Mouse (Mus musculus) embryo, embryonic 11 days (tissue): ENCODE measurements at regions not wholly inside any gene's neighbourhood (a gene's known extent, or its start where the extent isn't known, plus 50 kb on each side); places are given as distances from the start of the nearest gene placed in this dataset.
"Not testable (repeated sequence)": the region's sequence is repeated elsewhere in the genome, so short reads cannot be mapped to it uniquely, and the experiment has no call there.

Source experiments
- DNase-seq: peaks from one replicate; pipeline ENCODE4 v3.0.0-alpha.2; 2015

DNA sequence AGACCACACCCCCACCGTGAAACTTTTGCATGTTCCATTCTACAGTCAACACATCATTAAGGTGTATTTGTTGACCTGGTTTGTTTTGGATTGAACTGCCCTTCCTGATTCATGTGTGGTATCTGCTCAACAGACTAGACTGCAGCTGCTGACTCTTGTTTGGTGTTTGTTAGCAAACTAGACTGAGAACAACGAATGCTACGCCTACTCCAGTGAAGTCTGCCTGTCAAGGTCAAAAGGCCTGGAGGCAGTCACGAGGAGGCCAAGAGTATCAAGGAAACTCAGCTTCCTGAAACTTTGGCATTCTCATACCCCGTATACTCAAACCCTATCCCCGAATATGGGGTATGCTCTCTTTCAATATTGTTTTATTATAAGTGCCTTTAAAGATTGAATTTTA is 194.2 kb upstream of the Spin1 start:
- not testable (repeated sequence) for DNase-seq

GRCm38 (mm10) chr13:50906910-50907309 is 193.8 kb upstream of the Spin1 start:
- no peak for DNase-seq

DNA sequence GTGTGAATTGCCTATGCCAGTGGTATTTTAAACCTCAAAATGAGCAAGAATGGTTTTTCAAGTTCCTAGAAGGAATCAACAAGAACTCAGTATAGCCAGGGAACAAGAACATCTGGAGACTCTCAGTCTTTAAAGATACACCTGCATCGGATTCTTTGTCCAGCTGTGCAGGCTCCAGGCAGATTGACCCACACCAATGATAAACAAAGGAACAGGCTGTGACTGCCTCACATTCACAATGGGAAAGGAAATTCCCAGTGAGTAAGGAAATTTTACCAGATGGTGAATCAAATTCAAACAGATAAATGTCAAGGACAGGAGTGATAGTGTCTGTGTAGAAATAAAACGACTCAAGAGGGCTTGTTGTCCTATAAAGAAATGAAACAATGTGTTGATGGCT is 187.9 kb upstream of the Spin1 start:
- DNase-seq: not testable (repeated sequence)

GRCm38 (mm10) chr13:50934017-50934416 is 166.7 kb upstream of the Spin1 start:
- not testable (repeated sequence) for DNase-seq

- DNase-seq: no peak
Measured at GRCm38 (mm10) chr13:50942561-50942960, 158.1 kb upstream of the Spin1 start.

- DNase-seq: peak; percentile 74
Measured at GRCm38 (mm10) chr13:50949545-50950226, 151.0 kb upstream of the Spin1 start.

DNA sequence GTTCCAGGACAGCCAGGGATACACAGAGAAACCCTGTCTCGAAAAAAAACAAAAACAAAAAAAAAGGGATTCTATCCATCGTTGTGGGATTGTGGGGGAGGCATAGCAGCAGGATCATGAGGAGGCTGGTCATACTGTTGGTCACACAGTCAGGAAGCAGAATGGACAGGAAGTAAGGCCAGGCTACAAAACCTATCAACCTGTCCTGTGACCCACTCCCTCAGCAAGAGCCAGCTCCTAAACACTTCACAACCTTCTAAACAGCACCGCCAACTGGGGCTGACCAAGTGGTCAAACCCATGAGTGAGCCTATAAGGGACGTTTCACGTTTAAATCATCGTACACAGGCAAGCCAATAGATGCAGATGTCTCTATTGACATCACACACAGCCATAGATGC is 146.0 kb upstream of the Spin1 start:
- DNase-seq: no peak

DNA sequence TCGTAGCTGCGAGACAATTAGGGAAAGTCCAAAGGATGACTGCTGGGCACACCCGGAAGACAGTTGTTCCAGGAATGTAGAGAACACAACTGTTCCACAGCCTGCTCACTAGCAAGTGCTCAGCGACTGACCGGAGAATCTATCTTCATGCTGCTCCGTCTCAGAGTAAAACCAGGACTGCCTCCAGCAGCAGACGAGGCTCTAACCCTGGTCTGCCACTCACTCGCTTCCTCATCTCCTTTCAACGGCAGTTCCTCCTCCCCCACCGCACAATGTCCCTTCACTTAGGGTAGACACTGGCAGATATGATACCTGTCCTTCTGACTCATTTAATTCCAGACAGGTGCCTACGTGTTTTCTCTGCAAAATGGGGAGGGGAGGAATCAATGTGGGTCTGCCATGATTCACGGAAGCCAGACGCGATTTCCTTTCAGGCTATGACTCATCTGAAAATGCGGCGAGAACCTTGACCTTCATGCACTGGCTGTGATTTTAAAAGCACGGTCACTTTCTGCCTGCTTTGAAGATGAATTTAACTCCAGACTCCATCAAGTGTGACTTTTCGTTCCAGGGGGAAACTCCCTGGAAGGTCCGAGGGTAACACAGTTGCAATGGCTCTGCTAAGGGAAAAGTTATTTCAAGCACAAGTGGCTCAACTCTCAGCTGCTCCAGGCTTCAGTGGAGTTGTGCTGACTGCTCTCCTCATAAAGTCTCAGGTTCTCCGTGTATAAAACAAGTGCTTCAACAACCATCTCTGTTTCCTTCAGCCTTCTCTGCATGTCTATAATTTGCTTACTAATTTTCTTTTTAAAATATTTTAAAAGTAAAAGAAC is 142.4 kb upstream of the Spin1 start:
- no peak for DNase-seq

DNA sequence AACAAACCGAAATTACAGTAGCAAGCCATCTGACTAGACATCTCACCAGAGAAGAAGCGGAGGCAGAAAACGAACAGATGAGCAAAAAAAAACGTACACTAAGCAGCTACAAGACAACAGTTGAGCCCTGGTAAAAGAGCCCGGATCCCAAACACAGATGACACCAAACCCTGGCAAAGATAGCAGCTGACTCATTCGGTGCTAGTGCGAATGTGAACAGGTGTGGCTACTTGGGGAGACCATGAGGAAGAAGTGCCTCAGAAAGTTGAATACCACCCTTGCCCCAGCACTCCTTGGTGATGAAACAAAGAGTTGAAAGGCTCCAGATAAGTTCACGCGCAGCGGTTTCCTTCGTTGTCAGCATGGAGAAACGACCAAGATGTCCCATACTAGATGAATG is 139.8 kb upstream of the Spin1 start:
- DNase-seq: no peak

DNA sequence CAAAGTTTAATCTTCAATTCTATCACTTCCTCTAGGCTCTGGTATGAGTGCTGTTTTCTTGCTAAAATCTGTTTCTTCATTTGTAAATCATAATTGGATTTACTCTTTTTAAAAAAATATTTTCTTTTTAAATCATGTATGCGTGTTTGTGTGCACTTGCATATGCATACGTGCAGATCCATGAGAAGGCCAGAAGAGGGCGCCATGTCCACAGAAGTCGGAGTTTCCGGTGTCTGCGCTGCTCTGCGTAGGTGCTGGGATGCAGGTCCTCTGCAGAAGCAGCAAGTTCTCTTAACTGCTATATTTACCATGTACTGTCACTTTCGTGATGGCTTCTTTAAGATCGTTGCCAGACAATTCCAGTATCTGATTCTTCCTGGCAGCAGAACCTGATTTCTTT is 136.6 kb upstream of the Spin1 start:
- peak; percentile 43 for DNase-seq

- not testable (repeated sequence) for DNase-seq
Measured at GRCm38 (mm10) chr13:50965041-50965440, 135.6 kb upstream of the Spin1 start.

- DNase-seq: no peak
Measured at GRCm38 (mm10) chr13:50965678-50966077, 135.0 kb upstream of the Spin1 start.

- DNase-seq: no peak
Measured at GRCm38 (mm10) chr13:50966826-50967225, 133.9 kb upstream of the Spin1 start.

GRCm38 (mm10) chr13:50973379-50973778 is 127.3 kb upstream of the Spin1 start:
- no peak for DNase-seq

- DNase-seq: peak; percentile 34
Measured at GRCm38 (mm10) chr13:50975306-50975920, 125.3 kb upstream of the Spin1 start.

DNA sequence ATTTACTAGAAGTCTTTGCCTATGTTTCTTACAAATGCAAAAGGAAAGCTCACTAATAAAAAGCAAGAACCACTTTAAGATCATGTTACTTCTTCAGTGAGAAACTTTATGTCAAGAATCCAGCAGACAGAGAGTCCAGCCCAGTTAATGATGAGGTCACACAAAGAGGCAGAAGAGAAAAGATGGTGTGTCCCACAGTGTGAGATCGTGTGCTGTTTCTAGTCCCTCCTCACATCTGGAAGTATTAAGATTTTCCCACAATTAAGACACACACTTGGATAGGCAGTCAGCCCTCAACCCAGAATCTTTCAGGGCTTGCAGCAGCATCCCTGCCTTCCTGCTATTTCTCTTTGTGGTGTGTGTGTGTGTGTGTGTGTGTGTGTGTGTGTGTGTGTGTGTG is 118.7 kb upstream of the Spin1 start:
- DNase-seq: no peak

DNA sequence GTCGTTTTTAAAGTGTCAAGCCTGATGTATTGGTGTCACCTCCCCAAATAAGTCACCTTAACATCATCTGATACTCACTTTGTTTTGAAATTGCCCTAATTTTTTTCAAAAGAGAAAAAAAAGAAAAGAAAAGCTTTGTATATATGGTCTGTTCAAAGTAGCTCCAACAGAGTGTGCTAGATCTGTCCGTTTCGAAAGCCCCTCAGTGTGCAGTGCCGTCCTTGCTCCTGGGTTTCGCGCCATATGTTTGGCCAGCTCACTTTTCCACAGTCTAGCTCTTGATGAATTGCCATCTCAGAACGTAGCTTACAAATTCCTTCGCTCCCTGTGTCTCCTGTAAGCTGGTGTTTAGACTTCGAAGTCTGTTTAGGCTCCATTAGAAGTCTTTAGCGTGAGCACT is 117.7 kb upstream of the Spin1 start:
- no peak for DNase-seq

DNA sequence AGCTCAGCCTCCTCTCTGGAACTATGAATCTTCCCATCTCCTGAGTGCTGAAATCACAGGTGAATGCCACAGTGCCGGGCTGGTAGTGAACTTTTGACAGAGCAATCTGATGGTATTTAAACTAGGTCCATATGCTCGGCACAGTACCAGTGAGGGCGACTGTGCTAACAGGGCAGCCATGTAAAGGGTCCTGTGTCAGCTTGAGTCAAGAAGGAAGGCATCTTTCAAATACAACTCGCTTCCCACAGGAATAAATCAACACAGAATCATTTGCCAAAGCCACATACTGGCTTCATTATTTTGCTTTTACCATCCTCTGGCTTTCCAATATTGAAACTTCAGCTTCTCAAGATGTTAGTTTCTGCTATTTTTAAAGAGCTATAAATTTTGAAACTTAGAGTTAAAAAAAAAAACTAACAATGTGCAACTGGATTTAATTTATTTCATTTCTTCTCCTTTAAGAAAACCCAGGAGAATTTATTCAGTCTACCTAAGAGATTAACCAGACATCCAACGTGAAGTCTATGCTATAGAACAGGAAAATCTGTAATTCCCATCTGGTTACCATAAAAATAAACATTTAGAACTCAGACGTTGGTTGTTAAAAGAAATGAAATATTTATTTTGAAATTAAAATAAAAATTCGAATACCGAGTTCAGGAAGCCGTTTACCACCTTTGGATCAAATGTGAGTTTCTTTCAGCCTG is 108.8 kb upstream of the Spin1 start:
- DNase-seq: peak; percentile 49

DNA sequence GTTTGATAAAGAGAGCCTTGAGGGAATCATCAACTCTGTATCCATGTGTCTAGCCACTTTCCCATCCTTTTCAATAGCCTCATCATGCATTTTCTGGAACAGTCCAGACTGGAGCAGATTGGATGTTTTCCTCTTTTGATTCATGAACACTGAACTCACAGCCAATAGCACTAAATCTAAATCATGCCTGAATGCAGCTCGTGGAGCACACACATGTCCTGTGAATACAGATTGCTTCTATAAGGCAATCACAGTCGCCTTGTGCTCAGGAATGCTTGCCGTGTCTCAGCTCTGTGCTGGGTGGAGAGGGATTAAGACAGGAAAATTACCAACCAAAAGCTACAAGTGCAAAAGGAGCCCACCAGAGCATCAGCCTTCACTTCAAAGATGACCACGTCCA is 100.9 kb upstream of the Spin1 start:
- DNase-seq: no peak

- DNase-seq: no peak
Measured at GRCm38 (mm10) chr13:51004827-51005226, 95.9 kb upstream of the Spin1 start.

DNA sequence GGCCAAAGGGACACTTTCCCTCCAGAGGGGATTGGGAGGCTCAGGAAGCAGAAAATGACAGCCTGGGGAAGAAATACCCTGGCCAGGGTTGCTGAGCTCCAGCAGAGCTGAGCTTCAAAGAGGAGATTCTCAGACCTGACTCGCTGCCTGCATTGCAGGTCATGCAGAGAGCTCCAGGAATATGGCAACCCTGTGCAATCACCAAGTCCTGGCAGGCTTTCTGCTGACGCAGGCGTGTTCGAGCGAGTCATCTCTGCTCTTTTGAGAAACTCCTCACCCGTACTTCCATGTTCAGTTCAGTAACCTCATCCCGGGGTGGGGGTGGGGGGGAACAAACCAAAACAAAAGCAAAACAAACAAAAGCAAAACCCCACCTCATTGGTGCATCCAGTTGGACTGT is 89.9 kb upstream of the Spin1 start:
- no peak for DNase-seq

DNA sequence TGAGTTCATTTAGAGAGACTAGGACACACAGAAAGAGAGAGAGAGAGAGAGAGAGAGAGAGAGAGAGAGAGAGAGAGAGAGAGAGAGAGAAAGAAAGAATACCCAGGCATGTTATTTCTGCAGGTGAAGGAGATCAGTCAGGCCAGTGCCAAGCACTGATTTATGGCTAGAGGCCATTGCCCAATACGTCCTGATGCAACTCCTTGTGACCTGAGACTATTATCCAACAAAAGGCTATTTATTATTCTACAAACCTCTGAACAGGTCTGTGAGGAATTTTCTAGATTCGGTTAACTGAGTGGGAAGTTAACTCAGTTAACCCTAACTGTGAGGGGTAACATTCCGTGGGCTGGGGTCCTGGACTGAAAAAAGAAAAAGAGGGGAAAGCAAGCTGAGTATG is 84.5 kb upstream of the Spin1 start:
- no peak for DNase-seq

- DNase-seq: no peak
Measured at GRCm38 (mm10) chr13:51016956-51017703, 83.5 kb upstream of the Spin1 start.
